ENCODE assay signal across 8 mouse cellular contexts in genomic region chr15:81839634-81840033, GRCm38 (mm10). TPM values are rescaled to one million over a fixed set of nuclear protein-coding genes. Genes with fewer than 3 reads are reported as not detected.
DNase-seq lines count a peak whose midpoint lies in the region; ATAC-seq and TF ChIP-seq lines count a peak whose summit lies in the region.

No protein-coding gene starts in this region.

- no peak overlapping the region for H3K4me3 ChIP-seq in neural tube, embryonic 13.5 days
- H3K4me3 ChIP-seq in layer of hippocampus, adult 2 months, result no peak overlapping the region
- no peak overlapping the region for H3K4me3 ChIP-seq in lung, postnatal 0 days (ENCODE audit: low read depth, low read length)
- no peak overlapping the region for H3K4me3 ChIP-seq in stomach, embryonic 15.5 days (replicated peaks)

- peak; percentile 60; the same call in 1 of the 2 replicates for ATAC-seq in neural tube, embryonic 13.5 days (ENCODE audit: low read depth)
- peak; percentile 89 for ATAC-seq in lung, postnatal 0 days
- 0 out of 2 replicates have a peak, but pooled peaks have one; percentile 25 for ATAC-seq in stomach, embryonic 15.5 days (ENCODE audit: insufficient read depth, low FRiP score, low read depth)
- ATAC-seq in inflammation-experienced regulatory T-cells, adult 6 months, result no peak

- H3K9me3 ChIP-seq in neural tube, embryonic 13.5 days, result no peaks in the 10 kb centered on the region
- H3K9me3 ChIP-seq in lung, postnatal 0 days (ENCODE audit: low read length), result no peaks in the 10 kb centered on the region
- H3K9me3 ChIP-seq in stomach, embryonic 15.5 days, result no peaks in the 10 kb centered on the region

- peaks cover 20% of the 10 kb centered on the region for H3K4me1 ChIP-seq in neural tube, embryonic 13.5 days (replicated peaks)
- H3K4me1 ChIP-seq in lung, postnatal 0 days (ENCODE audit: insufficient read depth, low read depth, low read length), result peaks cover 28% of the 10 kb centered on the region; the same call in 1 of the 2 replicates
- peaks cover 13% of the 10 kb centered on the region; the same call in 1 of the 2 replicates for H3K4me1 ChIP-seq in stomach, embryonic 15.5 days

- H3K36me3 ChIP-seq in neural tube, embryonic 13.5 days, result no peaks in the 10 kb centered on the region
- H3K36me3 ChIP-seq in lung, postnatal 0 days (ENCODE audit: insufficient read depth, low read length), result no peaks in the 10 kb centered on the region
- H3K36me3 ChIP-seq in stomach, embryonic 15.5 days, result no peaks in the 10 kb centered on the region

- peak; percentile 94 for TF ChIP-seq EP300 in lung, postnatal 0 days (IDR thresholded peaks at IDR 0.05)

- H3K4me2 ChIP-seq in neural tube, embryonic 13.5 days, result no peak overlapping the region
- H3K4me2 ChIP-seq in lung, postnatal 0 days (replicated peaks; ENCODE audit: low read depth, low read length), result no peak overlapping the region
- H3K4me2 ChIP-seq in stomach, embryonic 15.5 days, result no peak overlapping the region

- DNase-seq in neural tube, embryonic 10.5 days (ENCODE audit: extremely low spot score, low spot score), result no peak
- DNase-seq in cerebellum, postnatal 10 days, result peak; percentile 96 to 97
- DNase-seq in gonadal fat pad, adult 2 months (ENCODE audit: low read depth), result peak; percentile 97
- DNase-seq in layer of hippocampus, adult 2 months (ENCODE audit: low spot score in 2 of 2), result peak; percentile 71 to 75
- DNase-seq in lung, postnatal 0 days (ENCODE audit: low spot score), result peak; percentile 96

- H3K27me3 ChIP-seq in neural tube, embryonic 13.5 days, result peaks cover 14% of the 10 kb centered on the region
- no peaks in the 10 kb centered on the region for H3K27me3 ChIP-seq in lung, postnatal 0 days (replicated peaks; ENCODE audit: insufficient read depth, low read length)
- no peaks in the 10 kb centered on the region for H3K27me3 ChIP-seq in stomach, embryonic 15.5 days (replicated peaks)

- TF ChIP-seq CTCF in layer of hippocampus, adult 2 months (conservative IDR thresholded peaks at IDR 0.05), result no peak
- no peak for TF ChIP-seq CTCF in lung, postnatal 0 days (IDR thresholded peaks at IDR 0.05)

- H3K27ac ChIP-seq in neural tube, embryonic 13.5 days (replicated peaks), result no peak overlapping the region
- peak overlapping the region; percentile 89 for H3K27ac ChIP-seq in layer of hippocampus, adult 2 months
- peak overlapping the region; percentile 88 for H3K27ac ChIP-seq in lung, postnatal 0 days (ENCODE audit: low read length)
- H3K27ac ChIP-seq in stomach, embryonic 15.5 days, result no peak overlapping the region

- 58% methylated on average over 5 of the region's 5 CpGs for WGBS in neural tube, embryonic 13.5 days
- 24% methylated on average over 5 of the region's 5 CpGs for WGBS in lung, postnatal 0 days
- WGBS in stomach, embryonic 15.5 days, result 59% methylated on average over 5 of the region's 5 CpGs

- no peak overlapping the region for H3K9ac ChIP-seq in neural tube, embryonic 13.5 days
- no peak overlapping the region; the same call in 1 of the 2 replicates for H3K9ac ChIP-seq in lung, postnatal 0 days (replicated peaks; ENCODE audit: low read depth)
- H3K9ac ChIP-seq in stomach, embryonic 15.5 days, result no peak overlapping the region

RNA-seq across cellular contexts. Expression of gene Tob2, which starts 19.0 kb away (rescaled TPM):
- polyA plus RNA-seq in neural tube, embryonic 13.5 days (2015; fragmentation: Nextera tagmentation; extraction: Ambion mirVana), result 13.5 and 16.5 TPM in 2 replicates
- 25.8 and 37.8 TPM in 2 replicates for polyA plus RNA-seq in gonadal fat pad, adult 2 months (2012; rRNA removed)
- 10 to 100 TPM; 28.6 to 38.4 TPM for total RNA-seq in layer of hippocampus, adult 2 months (2021)
- 24.8 and 30.0 TPM in 2 replicates for polyA plus RNA-seq in lung, postnatal 0 days (2015; fragmentation: Nextera tagmentation; extraction: Ambion mirVana)
- 26.6 and 27.9 TPM in 2 replicates for polyA plus RNA-seq in stomach, embryonic 15.5 days (2015; fragmentation: Nextera tagmentation; extraction: Ambion mirVana)
- polyA plus RNA-seq in inflammation-experienced regulatory T-cells, adult 6 months (2017; shearing (Covaris generic)), result 10 to 100 TPM; 29.7 to 45.8 (median 34.0) TPM

RNA-seq across cellular contexts. Expression of gene Phf5a, which starts 32.1 kb away (rescaled TPM):
- 111 and 129 TPM in 2 replicates for polyA plus RNA-seq in neural tube, embryonic 13.5 days (2015; fragmentation: Nextera tagmentation; extraction: Ambion mirVana)
- 31.5 and 41.4 TPM in 2 replicates for polyA plus RNA-seq in gonadal fat pad, adult 2 months (2012; rRNA removed)
- 10 to 100 TPM; 33.0 to 36.8 TPM for total RNA-seq in layer of hippocampus, adult 2 months (2021)
- 80.3 and 88.8 TPM in 2 replicates for polyA plus RNA-seq in lung, postnatal 0 days (2015; fragmentation: Nextera tagmentation; extraction: Ambion mirVana)
- 128 and 134 TPM in 2 replicates for polyA plus RNA-seq in stomach, embryonic 15.5 days (2015; fragmentation: Nextera tagmentation; extraction: Ambion mirVana)
- 100 to 1,000 TPM in 1 of 3 experiments, 10 to 100 TPM in 2; 79.6 to 117 (median 95.2) TPM for polyA plus RNA-seq in inflammation-experienced regulatory T-cells, adult 6 months (2017; shearing (Covaris generic))

RNA-seq across cellular contexts. Expression of gene Aco2, which starts 32.5 kb away (rescaled TPM):
- polyA plus RNA-seq in neural tube, embryonic 13.5 days (2015; fragmentation: Nextera tagmentation; extraction: Ambion mirVana), result 252 and 268 TPM in 2 replicates
- polyA plus RNA-seq in gonadal fat pad, adult 2 months (2012; rRNA removed), result 305 and 314 TPM in 2 replicates
- total RNA-seq in layer of hippocampus, adult 2 months (2021), result 100 to 1,000 TPM; 442 to 446 TPM
- 89.2 and 90.8 TPM in 2 replicates for polyA plus RNA-seq in lung, postnatal 0 days (2015; fragmentation: Nextera tagmentation; extraction: Ambion mirVana)
- 153 and 185 TPM in 2 replicates for polyA plus RNA-seq in stomach, embryonic 15.5 days (2015; fragmentation: Nextera tagmentation; extraction: Ambion mirVana)
- polyA plus RNA-seq in inflammation-experienced regulatory T-cells, adult 6 months (2017; shearing (Covaris generic)), result 100 to 1,000 TPM in 1 of 3 experiments, 10 to 100 TPM in 2; 83.2 to 115 (median 93.9) TPM

RNA-seq across cellular contexts. Expression of gene Tef, which starts 37.4 kb away (rescaled TPM):
- polyA plus RNA-seq in neural tube, embryonic 13.5 days (2015; fragmentation: Nextera tagmentation; extraction: Ambion mirVana), result 20.6 and 21.4 TPM in 2 replicates
- polyA plus RNA-seq in gonadal fat pad, adult 2 months (2012; rRNA removed), result 60.0 and 63.8 TPM in 2 replicates
- total RNA-seq in layer of hippocampus, adult 2 months (2021), result 100 to 1,000 TPM; 273 to 304 TPM
- polyA plus RNA-seq in lung, postnatal 0 days (2015; fragmentation: Nextera tagmentation; extraction: Ambion mirVana), result 38.6 and 44.0 TPM in 2 replicates
- polyA plus RNA-seq in stomach, embryonic 15.5 days (2015; fragmentation: Nextera tagmentation; extraction: Ambion mirVana), result 24.1 and 24.6 TPM in 2 replicates
- polyA plus RNA-seq in inflammation-experienced regulatory T-cells, adult 6 months (2017; shearing (Covaris generic)), result 10 to 100 TPM in 1 of 3 experiments, 1 to 10 TPM in 2; 2.3 to 14.0 (median 8.8) TPM

Comparison
In these comparisons a context has a peak if more than half of its experiments do, and no peak if none do; other contexts are left out.
1. H3K27ac ChIP-seq: peak in layer of hippocampus, adult 2 months (single experiment) and lung, postnatal 0 days (single experiment); none in neural tube, embryonic 13.5 days (single experiment) and stomach, embryonic 15.5 days (single experiment).